Mouse (Mus musculus) spleen, adult 2 months (tissue): ENCODE data around the gene Rdh16f2. TPM values are rescaled to one million over a fixed set of nuclear protein-coding genes. Genes with fewer than 3 reads are reported as not detected.
"Not testable (repeated sequence)": the region's sequence is repeated elsewhere in the genome, so short reads cannot be mapped to it uniquely, and the experiment has no call there.

Experiments
- DNase-seq, 2 experiments: peaks; one replicate each; pipeline versions ENCODE4 v3.0.0 to v3.0.0-alpha.2; 2012 to 2021; ENCODE audit warnings: low spot score in 2 of 2, low read depth in 1 of 2
- H3K27ac ChIP-seq: fragments of 200-500 bp; 2 replicates; pipeline ENCODE4 v1.5.1; 2012; ENCODE audit warnings: low read length, inconsistent platforms; ENCODE audit not compliant: insufficient read depth
- H3K27me3 ChIP-seq: fragments of 200-500 bp; 2 replicates; pipeline ENCODE4 v1.6.1; 2012; ENCODE audit warnings: mild to moderate bottlenecking, moderate library complexity, low read length, inconsistent platforms; ENCODE audit not compliant: control insufficient read depth, insufficient read depth
- H3K36me3 ChIP-seq: fragments of 200-500 bp; 2 replicates; pipeline ENCODE4 v1.6.1; 2012; ENCODE audit warnings: mild to moderate bottlenecking, low read length, inconsistent platforms; ENCODE audit not compliant: control insufficient read depth, insufficient read depth
- H3K4me1 ChIP-seq: fragments of 200-500 bp; 2 replicates; pipeline ENCODE4 v1.6.1; 2011; ENCODE audit warnings: inconsistent platforms; ENCODE audit not compliant: control insufficient read depth, insufficient read depth, insufficient read length
- H3K4me3 ChIP-seq: fragments of 200-500 bp; 2 replicates; pipeline ENCODE4 v1.5.1; 2011; ENCODE audit warnings: mild to moderate bottlenecking, inconsistent platforms; ENCODE audit not compliant: insufficient read depth, insufficient read length; ENCODE audit errors: extremely low read depth
- CTCF ChIP-seq: fragments of 200-500 bp; IDR thresholded peaks from 2 replicates; pipeline ENCODE4 v1.5.1; 2011; ENCODE audit warnings: mild to moderate bottlenecking, inconsistent platforms; ENCODE audit not compliant: insufficient read depth, insufficient read length, insufficient replicate concordance; ENCODE audit errors: extremely low read depth
- POLR2A ChIP-seq: fragments of 200-500 bp; IDR thresholded peaks from 2 replicates; pipeline ENCODE4 v1.6.1; 2011; ENCODE audit warnings: low read depth, low read length, inconsistent platforms
- WGBS: fragments of 180-500 bp; shearing (Covaris S2); methylation state at CpG from one replicate; pipeline ENCODE4 v1.1.7; 2018; 5-methylcytosine and 5-hydroxymethylcytosine counted together
- polyA plus RNA-seq: library from polyadenylated mRNA; depleted of rRNA; stranded (reverse); fragments of >200 nt; gene quantifications from 2 replicates; pipeline ENCODE4 v1.2.3, GENCODE M21; 2012

Rdh16f2 gene
- polyA plus RNA-seq, 1 experiment, result 0.08 TPM

- no peak for DNase-seq
- TF ChIP-seq CTCF, result no peak
- H3K36me3 ChIP-seq, result no peaks in the 10 kb centered on the region
These were observed 27.7 kb upstream of the Rdh16f2 start for GRCm38 (mm10) chr10:127838539-127838938.

GRCm38 (mm10) chr10:127840776-127841175 is 25.5 kb upstream of the Rdh16f2 start:
- Histone ChIP-seq H3K4me3 (no peak overlapping the region), H3K27ac (no peak overlapping the region), H3K4me1 (no peaks in the 10 kb centered on the region), H3K36me3 (no peaks in the 10 kb centered on the region), H3K27me3 (no peaks in the 10 kb centered on the region)
- 75% methylated on average over 2 of the region's 2 CpGs for WGBS
- no peak for DNase-seq
- TF ChIP-seq POLR2A (no peak), CTCF (no peak)

More at GRCm38 (mm10) chr10:127838539-127838938, 27.7 kb upstream of the Rdh16f2 start:
- H3K4me1 ChIP-seq, result no peaks in the 10 kb centered on the region
- no peaks in the 10 kb centered on the region for H3K27me3 ChIP-seq
- no peak overlapping the region for H3K4me3 ChIP-seq
- no peak overlapping the region for H3K27ac ChIP-seq
- WGBS, result 92% methylated on average over 2 of the region's 2 CpGs

- H3K36me3 ChIP-seq, H3K4me3 ChIP-seq, DNase-seq, H3K4me1 ChIP-seq, H3K27ac ChIP-seq, H3K27me3 ChIP-seq: not testable (repeated sequence)
- WGBS, result 91% methylated on average over 5 of the region's 5 CpGs
These were observed 20.3 kb upstream of the Rdh16f2 start for GRCm38 (mm10) chr10:127845945-127846344.

- Histone ChIP-seq H3K4me1 (no peaks in the 10 kb centered on the region), H3K4me3 (no peak overlapping the region), H3K27ac (no peak overlapping the region), H3K36me3 (no peaks in the 10 kb centered on the region), H3K27me3 (no peaks in the 10 kb centered on the region)
- no peak for DNase-seq
- no peak for TF ChIP-seq CTCF
- TF ChIP-seq POLR2A, result no peak
- 85% methylated on average over 1 of the region's 1 CpGs for WGBS
These were observed 18.2 kb upstream of the Rdh16f2 start for GRCm38 (mm10) chr10:127848089-127848488.

- no peak within 1 kb of the TSS for H3K27ac ChIP-seq
- no peaks in the 10 kb centered on the region for H3K36me3 ChIP-seq
- DNase-seq, result no peak
- H3K27me3 ChIP-seq, result no peaks in the 10 kb centered on the region
- H3K4me3 ChIP-seq, result no peak within 1 kb of the TSS
- no peaks in the 10 kb centered on the region for H3K4me1 ChIP-seq
- 64% methylated on average over 1 of the region's 1 CpGs for WGBS
- TF ChIP-seq CTCF (no peak), POLR2A (no peak)
These were observed 16.6 kb upstream of the Rdh16f2 start, which contains the start of gene Rdh19 for GRCm38 (mm10) chr10:127849628-127850027. Gene Rdh19, plus strand, starts transcription at chr10:127849928.

- H3K27ac ChIP-seq, result no peak overlapping the region
- no peaks in the 10 kb centered on the region for H3K36me3 ChIP-seq
- no peak for DNase-seq
- H3K4me3 ChIP-seq, result no peak overlapping the region
- TF ChIP-seq POLR2A (no peak), CTCF (no peak)
- H3K4me1 ChIP-seq, result no peaks in the 10 kb centered on the region
- no peaks in the 10 kb centered on the region for H3K27me3 ChIP-seq
These were observed 9.9 kb upstream of the Rdh16f2 start for GRCm38 (mm10) chr10:127856376-127856775.

- Histone ChIP-seq H3K4me1 (no peaks in the 10 kb centered on the region), H3K27me3 (no peaks in the 10 kb centered on the region), H3K4me3 (no peak overlapping the region), H3K36me3 (no peaks in the 10 kb centered on the region), H3K27ac (no peak overlapping the region)
- TF ChIP-seq POLR2A (no peak), CTCF (no peak)
- no peak for DNase-seq
These were observed 1.3 kb upstream of the Rdh16f2 start for GRCm38 (mm10) chr10:127864931-127865330.
